Mouse (Mus musculus) megakaryocyte progenitor cell, adult 5-6 weeks (primary cell): ENCODE measurements at regions not wholly inside any gene's neighbourhood (a gene's known extent, or its start where the extent isn't known, plus 50 kb on each side); places are given as distances from the start of the nearest gene placed in this dataset.
A peak's percentile ranks its signal among the peaks of the same experiment; 100 is the strongest.

Experiments
- ATAC-seq: replicated peaks from 2 replicates; pipeline ENCODE4 v1.8.0; 2016; ENCODE audit warnings: mild to moderate bottlenecking, moderate TSS enrichment, inconsistent platforms; ENCODE audit not compliant: poor library complexity

- peak; percentile 65 for ATAC-seq
Observed at GRCm38 (mm10) chr1:82150219-82151128, 82.4 kb upstream of the Gm9747 start.

- ATAC-seq, result no peak
Observed at GRCm38 (mm10) chr1:82155961-82156360, 77.0 kb upstream of the Gm9747 start.

- ATAC-seq, result no peak
Observed at GRCm38 (mm10) chr1:82157013-82157412, 75.9 kb upstream of the Gm9747 start.

- no peak for ATAC-seq
Observed at GRCm38 (mm10) chr1:82158466-82158865, 74.4 kb upstream of the Gm9747 start.

- no peak for ATAC-seq
Observed at GRCm38 (mm10) chr1:82159201-82159600, 73.7 kb upstream of the Gm9747 start.

GRCm38 (mm10) chr1:82162926-82163325 lies 70.0 kb upstream of the Gm9747 start:
- no peak for ATAC-seq

- ATAC-seq, result no peak
Observed at GRCm38 (mm10) chr1:82168158-82168557, 64.8 kb upstream of the Gm9747 start.

GRCm38 (mm10) chr1:82168949-82169348 lies 64.0 kb upstream of the Gm9747 start:
- no peak for ATAC-seq

- no peak for ATAC-seq
Observed at GRCm38 (mm10) chr1:82180427-82180826, 52.5 kb upstream of the Gm9747 start.
